Mouse (Mus musculus) lung, postnatal 4 days (tissue): Measurements from ENCODE around the gene Kcnn1.
"Not testable (repeated sequence)": the region's sequence is repeated elsewhere in the genome, so short reads cannot be mapped to it uniquely, and the experiment has no call there.

Source experiments
- DNase-seq, 2 experiments: peaks; one replicate each; pipeline ENCODE4 v3.0.0; 2021

Kcnn1 gene

GRCm38 (mm10) chr8:70840590-70840989, 22.5 kb downstream of the Kcnn1 start:
- no peak for DNase-seq

GRCm38 (mm10) chr8:70839408-70840351, 23.4 kb downstream of the Kcnn1 start, which contains the start of gene Arrdc2:
Gene Arrdc2 (minus strand): TSS chr8:70839720.
- DNase-seq: peak; percentile 99 to 100

- peak in 1 of 2 experiments; percentile 26 for DNase-seq
These were observed 24.2 kb downstream of the Kcnn1 start for GRCm38 (mm10) chr8:70838654-70839407.

- DNase-seq: no peak
These were observed 26.4 kb downstream of the Kcnn1 start for GRCm38 (mm10) chr8:70836666-70837065.

- DNase-seq: no peak
These were observed 29.0 kb downstream of the Kcnn1 start for GRCm38 (mm10) chr8:70834071-70834470.

- peak; percentile 50 to 61 for DNase-seq
These were observed 29.5 kb downstream of the Kcnn1 start for GRCm38 (mm10) chr8:70833520-70833919.

GRCm38 (mm10) chr8:70833018-70833482, 30.0 kb downstream of the Kcnn1 start:
- peak; percentile 64 to 68 for DNase-seq

GRCm38 (mm10) chr8:70832371-70832770, 30.7 kb downstream of the Kcnn1 start:
- no peak for DNase-seq

- no peak for DNase-seq
These were observed 31.5 kb downstream of the Kcnn1 start for GRCm38 (mm10) chr8:70831517-70831916.

- DNase-seq: no peak
These were observed 35.3 kb downstream of the Kcnn1 start for GRCm38 (mm10) chr8:70827796-70828195.

GRCm38 (mm10) chr8:70827010-70827409, 36.0 kb downstream of the Kcnn1 start:
- DNase-seq: no peak

GRCm38 (mm10) chr8:70825816-70826215, 37.2 kb downstream of the Kcnn1 start:
- no peak for DNase-seq

GRCm38 (mm10) chr8:70823802-70824201, 39.3 kb downstream of the Kcnn1 start:
- DNase-seq: no peak

GRCm38 (mm10) chr8:70822594-70822993, 40.5 kb downstream of the Kcnn1 start:
- not testable (repeated sequence) for DNase-seq

GRCm38 (mm10) chr8:70821992-70822391, 41.1 kb downstream of the Kcnn1 start:
- no peak for DNase-seq

GRCm38 (mm10) chr8:70821399-70821962, 41.6 kb downstream of the Kcnn1 start:
- peak; percentile 80 to 85 for DNase-seq

GRCm38 (mm10) chr8:70820101-70820935, 42.7 kb downstream of the Kcnn1 start:
- peak; percentile 88 to 91 for DNase-seq

- DNase-seq: peak; percentile 80 to 81
These were observed 46.4 kb downstream of the Kcnn1 start for GRCm38 (mm10) chr8:70816679-70817078.

- no peak for DNase-seq
These were observed 50.2 kb downstream of the Kcnn1 start for GRCm38 (mm10) chr8:70812885-70813284.

- no peak for DNase-seq
These were observed 51.0 kb downstream of the Kcnn1 start for GRCm38 (mm10) chr8:70812055-70812454.

- no peak for DNase-seq
These were observed 51.9 kb downstream of the Kcnn1 start for GRCm38 (mm10) chr8:70810962-70811680.
